Mouse (Mus musculus) ovary, adult 18-20 months (tissue): Measurements from ENCODE around the gene Ints3.
A peak's percentile ranks its signal among the peaks of the same experiment; 100 is the strongest.

ENCODE experiments used
- DNase-seq: peaks from one replicate; pipeline ENCODE4 v3.0.0; 2022; ENCODE audit warnings: low spot score, mixed read lengths

Ints3 gene

GRCm38 (mm10) chr3:90445417-90446200 lies 12.2 kb upstream of the Ints3 start:
- no peak for DNase-seq

- no peak for DNase-seq
Observed at GRCm38 (mm10) chr3:90443977-90444376, 10.6 kb upstream of the Ints3 start.

- DNase-seq: no peak
Observed at GRCm38 (mm10) chr3:90440756-90441155, 7.3 kb upstream of the Ints3 start.

- no peak for DNase-seq
Observed at GRCm38 (mm10) chr3:90437131-90437530, 3.7 kb upstream of the Ints3 start.

GRCm38 (mm10) chr3:90434073-90434730 lies 780 bp upstream of the Ints3 start:
- DNase-seq: no peak

- peak; percentile 58 for DNase-seq
Observed at GRCm38 (mm10) chr3:90432811-90433219, 607 bp downstream of the Ints3 start.

GRCm38 (mm10) chr3:90432348-90432747 lies 1.1 kb downstream of the Ints3 start:
- no peak for DNase-seq

- no peak for DNase-seq
Observed at GRCm38 (mm10) chr3:90429576-90429975, 3.8 kb downstream of the Ints3 start.

- DNase-seq: no peak
Observed at GRCm38 (mm10) chr3:90428186-90428585, 5.2 kb downstream of the Ints3 start.

GRCm38 (mm10) chr3:90427574-90427973 lies 5.8 kb downstream of the Ints3 start:
- DNase-seq: no peak

- DNase-seq: no peak
Observed at GRCm38 (mm10) chr3:90425499-90425898, 7.9 kb downstream of the Ints3 start.

- DNase-seq: no peak
Observed at GRCm38 (mm10) chr3:90423549-90423948, 9.9 kb downstream of the Ints3 start.

GRCm38 (mm10) chr3:90420696-90421095 lies 12.7 kb downstream of the Ints3 start:
- no peak for DNase-seq

GRCm38 (mm10) chr3:90413011-90413396 lies 20.4 kb downstream of the Ints3 start:
- DNase-seq: no peak

- DNase-seq: peak; percentile 61
Observed at GRCm38 (mm10) chr3:90412312-90413010, 21.0 kb downstream of the Ints3 start.

GRCm38 (mm10) chr3:90408721-90409120 lies 24.7 kb downstream of the Ints3 start:
- DNase-seq: no peak

- no peak for DNase-seq
Observed at GRCm38 (mm10) chr3:90406414-90406813, 27.0 kb downstream of the Ints3 start.

GRCm38 (mm10) chr3:90404609-90405008 lies 28.8 kb downstream of the Ints3 start:
- no peak for DNase-seq

GRCm38 (mm10) chr3:90404121-90404520 lies 29.3 kb downstream of the Ints3 start:
- peak; percentile 58 for DNase-seq

- DNase-seq: no peak
Observed at GRCm38 (mm10) chr3:90400993-90401392, 32.4 kb downstream of the Ints3 start.

- no peak for DNase-seq
Observed at GRCm38 (mm10) chr3:90395629-90396028, 37.8 kb downstream of the Ints3 start.

GRCm38 (mm10) chr3:90392661-90393060 lies 40.8 kb downstream of the Ints3 start:
- DNase-seq: no peak

- DNase-seq: no peak
Observed at GRCm38 (mm10) chr3:90391941-90392340, 41.5 kb downstream of the Ints3 start.
